Mouse (Mus musculus) forebrain, embryonic 16.5 days (tissue): ENCODE results near the gene Unc5cl. TPM values are rescaled to one million over a fixed set of nuclear protein-coding genes. Genes with fewer than 3 reads are reported as not detected.
A peak's percentile ranks its signal among the peaks of the same experiment; 100 is the strongest.

Experiments used
- ATAC-seq: fragments of 200-750 bp; cut with Nextera tagmentation; 2 replicates; pipeline ENCODE4 v1.8.0; 2017; ENCODE audit warnings: mild to moderate bottlenecking, moderate library complexity
- H3K27ac ChIP-seq: fragments of 300-500 bp; sonication (generic); 2 replicates; pipeline ENCODE4 v1.5.1; 2014; ENCODE audit warnings: low read length, control low read depth
- H3K27me3 ChIP-seq: fragments of 300-500 bp; sonication (generic); replicated peaks from 2 replicates; pipeline ENCODE4 v1.6.1; 2014; ENCODE audit warnings: low read length; ENCODE audit not compliant: control insufficient read depth, insufficient read depth
- H3K36me3 ChIP-seq: fragments of 300-500 bp; sonication (generic); 2 replicates; pipeline ENCODE4 v1.6.1; 2014; ENCODE audit not compliant: control insufficient read depth, insufficient read depth
- H3K4me1 ChIP-seq: fragments of 300-500 bp; sonication (generic); replicated peaks from 2 replicates; pipeline ENCODE4 v1.6.1; 2014; ENCODE audit warnings: low read length; ENCODE audit not compliant: control insufficient read depth, insufficient read depth
- H3K4me2 ChIP-seq: fragments of 300-500 bp; sonication (generic); 2 replicates; pipeline ENCODE4 v1.6.1; 2014; ENCODE audit warnings: mild to moderate bottlenecking, low read length, control low read depth
- H3K4me3 ChIP-seq: fragments of 300-500 bp; sonication (generic); replicated peaks from 2 replicates; pipeline ENCODE4 v1.5.1; 2014; ENCODE audit warnings: mild to moderate bottlenecking, low read length, control low read depth
- H3K9ac ChIP-seq: fragments of 300-500 bp; sonication (generic); replicated peaks from 2 replicates; pipeline ENCODE4 v1.6.1; 2014; ENCODE audit warnings: low read depth, low read length, control low read depth
- H3K9me3 ChIP-seq: fragments of 300-500 bp; sonication (generic); 2 replicates; pipeline ENCODE4 v1.6.1; 2016; ENCODE audit warnings: low read length; ENCODE audit not compliant: control insufficient read depth
- WGBS: fragments of 180-500 bp; shearing (Covaris S2); extraction: QIAGEN DNeasy Blood & Tissue Kit; methylation state at CpG from one replicate; pipeline ENCODE4 v1.1.7; 2014; 5-methylcytosine and 5-hydroxymethylcytosine counted together
- polyA plus RNA-seq: library from polyadenylated mRNA; unstranded; fragments of >200 nt; fragmentation: Nextera tagmentation; extraction: Ambion mirVana; gene quantifications from 2 replicates; pipeline ENCODE4 v1.2.1, GENCODE M21; 2015

Gene Unc5cl
- polyA plus RNA-seq, 1 experiment from 2014 or later, result 0.19 TPM

DNA sequence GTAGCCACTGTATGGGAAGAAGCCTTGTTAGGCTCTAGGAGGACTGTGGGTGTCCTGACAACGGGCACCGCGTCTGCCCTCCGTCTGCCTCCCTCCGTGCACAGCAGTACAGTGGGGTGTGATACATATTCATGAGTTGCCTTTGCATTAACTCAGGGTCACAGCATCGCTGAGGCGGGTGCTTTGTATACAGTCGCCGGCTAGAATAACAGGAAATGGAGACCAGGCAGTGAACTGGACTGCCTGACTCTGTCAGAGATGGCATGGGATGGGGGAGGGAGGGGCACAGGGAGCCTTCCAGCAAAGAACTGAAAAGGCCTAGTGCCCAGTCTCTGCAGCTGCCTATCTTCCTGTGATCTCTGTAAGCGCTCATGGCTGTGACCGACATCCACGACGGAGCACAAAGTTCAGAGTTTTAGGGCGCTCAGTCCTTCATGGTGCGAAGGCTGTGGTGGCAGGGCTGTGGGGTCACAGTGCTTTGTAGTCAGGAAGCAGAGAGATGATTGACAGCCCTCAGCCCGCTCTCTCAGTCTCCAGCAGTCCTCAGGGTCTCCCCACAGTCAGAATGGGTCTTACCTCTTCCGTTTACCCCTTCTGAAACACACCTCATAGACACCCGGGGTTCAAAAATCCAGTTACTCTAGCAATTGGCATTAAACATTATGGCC, 58.0 kb downstream of the Unc5cl start:
- 28% methylated on average over 18 of the region's 18 CpGs for WGBS
- ATAC-seq, result peak; percentile 95
- no peaks in the 10 kb centered on the region for H3K27me3 ChIP-seq
- no peak overlapping the region for H3K27ac ChIP-seq
- no peak overlapping the region for H3K4me3 ChIP-seq
- H3K4me2 ChIP-seq, result peak overlapping the region; percentile 8; the same call in 1 of the 2 replicates
- no peaks in the 10 kb centered on the region for H3K36me3 ChIP-seq
- peaks cover 7% of the 10 kb centered on the region for H3K4me1 ChIP-seq
- no peak overlapping the region for H3K9ac ChIP-seq
- H3K9me3 ChIP-seq, result no peaks in the 10 kb centered on the region

DNA sequence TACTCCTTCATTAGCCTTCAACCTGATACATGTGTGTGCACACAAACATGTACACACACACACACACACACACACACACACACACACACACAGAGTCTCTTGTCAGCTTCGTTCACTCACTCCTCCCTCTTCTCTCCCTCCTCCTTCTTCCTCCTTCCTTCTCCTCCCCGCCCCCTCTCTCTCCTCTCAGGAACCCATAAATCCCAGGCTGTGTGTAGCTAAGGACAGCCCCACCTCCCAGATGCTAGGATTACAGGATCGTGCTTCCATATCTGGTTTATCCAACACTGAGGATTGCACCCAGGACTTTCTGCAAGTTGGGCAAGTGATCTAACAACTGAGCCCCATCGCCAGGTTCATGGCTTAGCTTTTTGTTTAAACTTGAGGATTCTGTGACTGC, 59.9 kb downstream of the Unc5cl start:
- WGBS, result 72% methylated on average over 4 of the region's 4 CpGs
- Histone ChIP-seq H3K4me1 (peaks cover 7% of the 10 kb centered on the region), H3K27ac (no peak overlapping the region), H3K9ac (no peak overlapping the region), H3K9me3 (no peaks in the 10 kb centered on the region), H3K4me2 (no peak overlapping the region), H3K27me3 (no peaks in the 10 kb centered on the region), H3K36me3 (no peaks in the 10 kb centered on the region), H3K4me3 (no peak overlapping the region)
- no peak for ATAC-seq

DNA sequence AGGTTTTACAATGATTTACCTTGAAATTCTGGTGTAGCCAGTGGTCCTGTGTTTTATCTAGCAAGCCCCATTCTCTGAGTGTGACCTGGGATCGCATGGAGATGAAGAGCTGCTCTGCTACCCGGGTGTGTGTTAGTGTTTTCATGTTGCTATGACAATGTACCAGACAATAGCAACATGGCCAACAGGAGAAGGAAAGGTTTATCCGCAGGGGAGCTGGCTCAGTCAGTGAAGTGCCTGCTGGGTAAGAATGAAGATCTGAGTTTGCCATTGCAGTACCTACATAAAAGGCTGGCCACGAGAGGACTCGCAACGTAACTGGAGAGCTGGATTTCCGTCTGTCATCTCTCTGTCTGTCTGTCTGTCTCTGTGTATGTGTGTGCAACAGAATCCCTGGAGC, 64.3 kb downstream of the Unc5cl start:
- Histone ChIP-seq H3K36me3 (no peaks in the 10 kb centered on the region), H3K27ac (no peak overlapping the region), H3K9ac (no peak overlapping the region), H3K4me2 (no peak overlapping the region), H3K27me3 (no peaks in the 10 kb centered on the region), H3K9me3 (no peaks in the 10 kb centered on the region), H3K4me1 (no peaks in the 10 kb centered on the region), H3K4me3 (no peak overlapping the region)
- ATAC-seq, result no peak
- 67% methylated on average over 7 of the region's 7 CpGs for WGBS

DNA sequence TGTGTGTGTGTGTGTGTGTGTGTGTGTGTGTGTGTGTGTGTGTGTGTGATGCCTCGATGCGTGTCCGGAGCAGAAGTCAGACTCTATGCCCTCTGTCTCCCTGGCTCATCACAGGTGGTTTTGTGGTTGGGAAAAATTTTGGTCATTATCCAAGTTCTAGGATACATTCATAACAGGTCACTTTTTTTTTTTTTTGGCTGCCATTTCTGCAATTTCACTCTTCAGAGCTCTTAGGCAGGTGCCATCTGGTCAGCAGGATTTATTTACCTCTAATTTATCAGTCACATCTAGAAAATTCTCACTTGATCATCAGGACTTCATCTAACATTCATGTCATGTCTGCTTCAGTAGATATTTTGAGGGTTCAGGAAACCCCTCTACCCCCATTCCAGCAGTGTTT, 65.7 kb downstream of the Unc5cl start:
- Histone ChIP-seq H3K36me3 (no peaks in the 10 kb centered on the region), H3K27me3 (no peaks in the 10 kb centered on the region), H3K27ac (no peak overlapping the region), H3K9me3 (no peaks in the 10 kb centered on the region), H3K9ac (no peak overlapping the region), H3K4me3 (no peak overlapping the region), H3K4me1 (no peaks in the 10 kb centered on the region), H3K4me2 (no peak overlapping the region)
- 97% methylated on average over 3 of the region's 3 CpGs for WGBS
- ATAC-seq, result no peak

DNA sequence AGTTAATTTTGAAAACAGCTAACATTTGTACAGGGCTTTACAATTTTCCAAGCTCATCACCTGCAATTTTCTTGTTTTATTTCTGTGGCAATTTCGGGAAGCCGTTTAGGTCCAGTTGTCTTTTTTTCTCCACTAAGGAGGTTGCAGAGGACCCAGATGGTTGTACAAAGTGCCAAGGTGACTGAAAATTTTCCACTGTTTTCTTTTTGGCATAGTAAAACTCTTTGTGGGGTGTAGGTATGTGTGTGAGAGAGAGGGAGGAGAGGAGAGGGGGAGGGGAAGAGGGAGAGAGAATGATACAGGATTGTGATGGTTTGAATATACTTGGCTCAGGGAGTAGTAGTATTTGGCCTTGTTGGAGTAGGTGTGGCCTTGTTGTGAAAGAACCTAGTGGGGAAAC, 68.4 kb downstream of the Unc5cl start:
- Histone ChIP-seq H3K9me3 (no peaks in the 10 kb centered on the region), H3K9ac (no peak overlapping the region), H3K27ac (no peak overlapping the region), H3K27me3 (no peaks in the 10 kb centered on the region), H3K4me1 (no peaks in the 10 kb centered on the region), H3K36me3 (no peaks in the 10 kb centered on the region), H3K4me3 (no peak overlapping the region), H3K4me2 (no peak overlapping the region)
- ATAC-seq, result no peak
- 94% methylated on average over 2 of the region's 2 CpGs for WGBS

DNA sequence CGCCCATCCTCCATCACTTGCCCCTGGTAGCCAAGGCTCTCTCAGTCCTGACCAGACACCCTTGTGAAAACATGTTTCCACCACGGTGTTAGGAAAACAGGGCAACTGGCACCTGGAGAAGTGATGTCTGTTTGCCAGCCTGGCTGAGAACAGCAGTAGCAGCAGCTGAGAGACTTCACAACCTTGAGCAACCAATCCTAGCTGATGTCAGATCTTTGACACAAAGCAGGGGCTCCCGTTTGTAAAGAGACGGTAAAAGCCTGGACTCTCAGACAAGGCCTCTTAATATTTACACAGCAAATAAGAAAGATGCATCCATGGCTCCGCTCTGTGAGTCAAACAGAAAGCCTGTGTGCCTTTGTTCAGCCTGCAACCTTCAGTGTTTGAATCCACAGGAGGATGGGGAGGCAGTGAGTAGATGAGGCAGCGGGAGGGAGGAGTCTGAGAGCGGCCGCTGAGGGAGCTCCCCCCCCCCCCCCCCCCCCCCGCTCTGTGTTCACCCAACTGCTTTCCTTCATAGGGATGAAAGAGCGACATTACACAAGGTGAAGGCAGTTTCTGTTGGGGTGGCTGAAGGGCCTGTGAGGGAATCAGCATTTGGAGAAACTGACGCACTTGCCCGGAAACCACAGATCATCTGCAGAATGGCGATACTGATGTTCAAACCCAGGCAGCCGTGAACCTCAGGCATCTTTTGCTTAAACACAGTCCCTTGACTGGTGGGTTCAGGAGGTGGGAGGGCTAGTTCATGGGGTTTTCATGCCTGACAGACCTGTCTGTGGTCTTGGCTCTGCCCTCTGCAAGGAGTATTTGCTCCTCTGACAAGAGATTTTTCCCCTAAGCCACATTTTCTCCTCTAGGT, 79.4 kb downstream of the Unc5cl start:
- Histone ChIP-seq H3K27me3 (no peaks in the 10 kb centered on the region), H3K4me1 (0 out of 2 replicates have a peak, but pooled peaks cover 6% of the 10 kb centered on the region), H3K4me3 (no peak overlapping the region), H3K27ac (no peak overlapping the region), H3K9me3 (no peaks in the 10 kb centered on the region), H3K36me3 (no peaks in the 10 kb centered on the region), H3K4me2 (no peak overlapping the region), H3K9ac (0 out of 2 replicates have a peak overlapping the region, but pooled peaks have one; percentile 9)
- WGBS, result 42% methylated on average over 13 of the region's 14 CpGs
- ATAC-seq, result 0 out of 2 replicates have a peak, but pooled peaks have one; percentile 26

DNA sequence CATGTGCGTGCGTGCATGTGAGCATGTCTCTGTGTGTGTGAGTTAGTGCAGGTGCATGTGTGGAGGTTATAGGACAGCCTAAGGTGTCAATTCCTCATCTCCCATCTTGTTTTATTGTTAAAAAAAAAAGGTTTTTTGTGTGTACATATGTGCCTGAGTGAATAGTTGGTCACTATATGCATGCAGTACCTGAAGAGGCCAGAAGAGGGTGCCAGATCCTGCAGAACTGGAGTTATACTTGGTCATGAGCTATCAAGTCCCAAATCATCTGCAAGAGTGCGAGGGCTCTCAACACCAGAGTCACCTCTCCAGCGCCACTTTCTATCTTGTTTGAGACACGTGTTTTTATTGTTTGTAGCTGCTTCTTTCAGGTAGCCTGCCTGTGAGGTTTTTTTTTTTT, 83.6 kb downstream of the Unc5cl start:
- Histone ChIP-seq H3K27me3 (no peaks in the 10 kb centered on the region), H3K27ac (no peak overlapping the region), H3K4me2 (no peak overlapping the region), H3K4me1 (peaks cover 7% of the 10 kb centered on the region; the same call in 1 of the 2 replicates), H3K4me3 (no peak overlapping the region), H3K36me3 (no peaks in the 10 kb centered on the region), H3K9ac (no peak overlapping the region), H3K9me3 (no peaks in the 10 kb centered on the region)
- no peak for ATAC-seq
- WGBS, result 86% methylated on average over 5 of the region's 5 CpGs

DNA sequence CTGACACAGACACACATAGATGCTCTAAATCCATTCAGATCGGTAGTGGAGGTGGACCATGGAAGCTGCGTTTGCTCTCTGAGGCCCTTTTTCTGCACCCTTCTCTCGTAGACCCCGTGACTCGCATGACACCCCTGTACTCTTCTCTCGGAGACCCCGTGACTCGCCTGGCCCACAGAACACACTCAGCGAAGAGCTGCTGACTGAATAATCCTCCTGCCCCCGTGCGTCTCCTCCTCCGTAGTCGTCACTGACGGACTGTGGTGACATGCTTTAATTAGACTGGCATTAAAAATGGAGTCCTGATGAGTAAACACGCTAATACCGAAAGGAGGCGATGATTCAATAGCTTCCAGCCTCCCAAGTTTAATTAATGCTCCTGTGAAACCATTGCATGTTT, 84.6 kb downstream of the Unc5cl start:
- Histone ChIP-seq H3K9ac (no peak overlapping the region), H3K36me3 (no peaks in the 10 kb centered on the region), H3K9me3 (no peaks in the 10 kb centered on the region), H3K27ac (no peak overlapping the region), H3K4me1 (peaks cover 5% of the 10 kb centered on the region; the same call in 1 of the 2 replicates), H3K27me3 (no peaks in the 10 kb centered on the region), H3K4me2 (no peak overlapping the region), H3K4me3 (no peak overlapping the region)
- WGBS, result 79% methylated on average over 17 of the region's 17 CpGs
- ATAC-seq, result no peak

DNA sequence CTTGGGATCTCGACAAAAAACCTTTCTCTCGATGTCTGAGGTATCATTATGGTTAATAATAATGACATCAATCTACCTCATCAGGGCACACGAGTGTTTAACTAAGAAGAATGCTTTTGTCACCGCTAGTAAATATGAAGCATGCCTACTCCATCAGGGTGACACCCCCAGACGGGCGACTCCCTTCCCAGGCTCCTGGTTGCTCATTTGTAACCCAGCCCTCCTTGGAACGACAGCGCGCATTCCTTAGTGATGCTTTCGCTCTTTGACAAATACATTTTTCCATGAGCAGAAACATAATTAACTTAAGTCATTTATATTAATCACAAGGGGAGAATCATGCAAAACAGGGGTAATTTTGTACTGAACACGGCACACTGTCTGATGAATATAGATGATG, 88.0 kb downstream of the Unc5cl start:
- no peaks in the 10 kb centered on the region for H3K9me3 ChIP-seq
- H3K36me3 ChIP-seq, result no peaks in the 10 kb centered on the region
- 63% methylated on average over 11 of the region's 11 CpGs for WGBS
- peaks cover 5% of the 10 kb centered on the region; the same call in 1 of the 2 replicates for H3K4me1 ChIP-seq
- H3K4me2 ChIP-seq, result no peak overlapping the region
- H3K4me3 ChIP-seq, result no peak overlapping the region
- no peak overlapping the region for H3K9ac ChIP-seq
- no peaks in the 10 kb centered on the region for H3K27me3 ChIP-seq
- ATAC-seq, result 0 out of 2 replicates have a peak, but pooled peaks have one; percentile 16
- H3K27ac ChIP-seq, result no peak overlapping the region
